Mouse (Mus musculus): ENCODE data around the gene Ifnk.

- TF ChIP-seq MAX (IDR thresholded peaks at IDR 0.05; ENCODE audit: low read length) (no peak), CHD2 (IDR thresholded peaks at IDR 0.05; ENCODE audit: low read length) (no peak)
These were observed 17.8 kb downstream of the Ifnk start for GRCm38 (mm10) chr4:35169571-35170125.
